Mouse (Mus musculus) liver, embryonic 14.5 days (tissue): ENCODE measurements around the gene Gm11034. TPM values are rescaled to one million over a fixed set of nuclear protein-coding genes. Genes with fewer than 3 reads are reported as not detected.
A peak's percentile ranks its signal among the peaks of the same experiment; 100 is the strongest.

Experiments
- ATAC-seq: fragments of 200-750 bp; cut with Nextera tagmentation; 2 replicates; pipeline ENCODE4 v1.8.0; 2017; ENCODE audit warnings: moderate number of reproducible peaks, mild to moderate bottlenecking, moderate library complexity; ENCODE audit not compliant: insufficient read depth
- DNase-seq, 3 experiments: peaks; one replicate each; pipeline ENCODE4 v3.0.0-alpha.2; 2012 to 2013; ENCODE audit warnings: low read depth in 3 of 3, low spot score in 3 of 3
- H3K27ac ChIP-seq: fragments of 300-500 bp; sonication (generic); 2 replicates; pipeline ENCODE4 v1.5.1; 2014; ENCODE audit warnings: moderate library complexity, mild to moderate bottlenecking, control low read depth, inconsistent platforms
- H3K27me3 ChIP-seq: fragments of 300-500 bp; sonication (generic); 2 replicates; pipeline ENCODE4 v1.6.1; 2014; ENCODE audit warnings: mild to moderate bottlenecking, low read length, moderate library complexity; ENCODE audit not compliant: control insufficient read depth, insufficient read depth
- H3K36me3 ChIP-seq: fragments of 300-500 bp; sonication (generic); replicated peaks from 2 replicates; pipeline ENCODE4 v1.6.1; 2014; ENCODE audit warnings: low read depth; ENCODE audit not compliant: control insufficient read depth, insufficient read depth
- H3K4me1 ChIP-seq, 2 experiments: fragments of 200-500 bp in 1 of 2; fragments of 300-500 bp in 1 of 2; sonication (generic) in 1 of 2; replicated peaks; 2 replicates each; pipeline ENCODE4 v1.6.1; 2012 to 2014; ENCODE audit warnings: antibody characterized with exemption in 1 of 2, inconsistent platforms in 1 of 2, low read length in 1 of 2; ENCODE audit not compliant: control insufficient read depth in 2 of 2, insufficient read depth in 2 of 2
- H3K4me2 ChIP-seq: fragments of 300-500 bp; sonication (generic); 2 replicates; pipeline ENCODE4 v1.6.1; 2014; ENCODE audit warnings: low read depth, mild to moderate bottlenecking, control low read depth, moderate library complexity
- H3K4me3 ChIP-seq, 2 experiments: fragments of 200-500 bp in 1 of 2; fragments of 300-500 bp in 1 of 2; sonication (generic) in 1 of 2; 2 replicates each; pipeline ENCODE4 v1.5.1; 2012 to 2014; ENCODE audit warnings: low read depth in 2 of 2, low read length in 2 of 2, mild to moderate bottlenecking in 2 of 2, control low read depth in 1 of 2, inconsistent platforms in 1 of 2, moderate library complexity in 1 of 2; ENCODE audit not compliant: insufficient read depth in 1 of 2
- H3K9ac ChIP-seq: fragments of 300-500 bp; sonication (generic); replicated peaks from 2 replicates; pipeline ENCODE4 v1.6.1; 2014; ENCODE audit warnings: mild to moderate bottlenecking, control low read depth, moderate library complexity
- H3K9me3 ChIP-seq: fragments of 300-500 bp; sonication (generic); 2 replicates; pipeline ENCODE4 v1.6.1; 2016; ENCODE audit warnings: low read length, mixed read lengths; ENCODE audit not compliant: control insufficient read depth
- CTCF ChIP-seq: IDR thresholded peaks from 2 replicates; pipeline ENCODE4 v1.5.1; 2016; ENCODE audit warnings: antibody characterized with exemption, low read depth, control low read depth
- EP300 ChIP-seq: IDR thresholded peaks from 2 replicates; pipeline ENCODE4 v1.6.1; 2016; ENCODE audit warnings: antibody characterized with exemption, low read depth
- WGBS: fragments of 180-500 bp; shearing (Covaris S2); extraction: QIAGEN DNeasy Blood & Tissue Kit; methylation state at CpG from one replicate; pipeline ENCODE4 v1.1.7; 2014; ENCODE audit not compliant: insufficient replicate concordance; 5-methylcytosine and 5-hydroxymethylcytosine counted together
- polyA plus RNA-seq, 2 experiments: library from polyadenylated mRNA; depleted of rRNA in 1 of 2; stranded (reverse) in 1 of 2; unstranded in 1 of 2; fragments of >200 nt; fragmentation: Nextera tagmentation in 1 of 2; extraction: Ambion mirVana in 1 of 2; gene quantifications; 2 replicates each; pipeline versions ENCODE4 v1.2.1 to v1.2.3; 2012 to 2014

The Gm11034 gene
- polyA plus RNA-seq, 2 experiments: not detected

DNA sequence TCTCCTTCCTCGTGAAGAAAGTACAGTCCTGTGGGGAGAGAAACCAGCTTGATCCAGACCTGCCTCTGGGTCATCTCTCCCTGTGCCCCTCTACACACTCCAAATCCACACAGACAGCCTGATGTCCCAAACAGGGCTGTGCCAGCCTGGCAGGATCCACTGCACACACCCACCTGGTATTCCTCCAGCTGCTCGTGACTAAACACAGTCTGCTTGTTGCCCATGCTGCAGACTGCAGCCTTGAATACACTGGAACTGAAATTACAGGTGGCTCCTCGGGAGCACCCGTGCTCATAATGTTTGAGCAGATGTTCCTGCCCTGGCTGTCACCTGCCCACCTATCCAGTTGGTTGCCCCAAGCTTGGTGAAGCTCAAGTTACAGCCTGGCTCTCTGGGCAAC lies 685 bp downstream of the Gm11034 start, which contains the start of gene Cib3:
Gene Cib3 (minus strand): TSS at position 87 of the 400 bp plus-strand sequence.
- H3K4me3 ChIP-seq: no peak within 1 kb of the TSS
- no peaks in the 10 kb centered on the region for H3K9me3 ChIP-seq
- ATAC-seq (no peak), DNase-seq (no peak)
- peaks cover 0 to 2% of the 10 kb centered on the region in 2 experiments; a peak in 2 of 4 replicates for H3K4me1 ChIP-seq
- H3K4me2 ChIP-seq: no peak within 1 kb of the TSS
- no peak within 1 kb of the TSS for H3K27ac ChIP-seq
- no peaks in the 10 kb centered on the region for H3K36me3 ChIP-seq
- no peak within 1 kb of the TSS for H3K9ac ChIP-seq
- TF ChIP-seq EP300 (no peak), CTCF (no peak)
- no peaks in the 10 kb centered on the region for H3K27me3 ChIP-seq
- 40% methylated on average over 4 of the region's 4 CpGs for WGBS

GRCm38 (mm10) chr8:72211846-72212245 lies 1.6 kb downstream of the Gm11034 start:
- 70% methylated on average over 1 of the region's 1 CpGs for WGBS
- H3K27ac ChIP-seq: no peak overlapping the region
- no peak overlapping the region for H3K9ac ChIP-seq
- H3K4me3 ChIP-seq: no peak overlapping the region
- H3K4me2 ChIP-seq: no peak overlapping the region
- DNase-seq (no peak), ATAC-seq (no peak)
- H3K36me3 ChIP-seq: no peaks in the 10 kb centered on the region
- peaks cover 0 to 1% of the 10 kb centered on the region in 2 experiments; a peak in 2 of 4 replicates for H3K4me1 ChIP-seq
- H3K9me3 ChIP-seq: no peaks in the 10 kb centered on the region
- TF ChIP-seq EP300: no peak
- no peak for TF ChIP-seq CTCF
- H3K27me3 ChIP-seq: no peaks in the 10 kb centered on the region

- H3K27ac ChIP-seq: no peak overlapping the region
- DNase-seq: no peak
- H3K36me3 ChIP-seq: no peaks in the 10 kb centered on the region
- no peak overlapping the region for H3K4me3 ChIP-seq
- H3K9me3 ChIP-seq: no peaks in the 10 kb centered on the region
- no peak for ATAC-seq
- H3K27me3 ChIP-seq: no peaks in the 10 kb centered on the region
- no peak overlapping the region for H3K4me2 ChIP-seq
- TF ChIP-seq EP300: no peak
- 0 out of 2 replicates have a peak, but pooled peaks have one; percentile 25 for TF ChIP-seq CTCF
- no peak overlapping the region for H3K9ac ChIP-seq
- WGBS: 26% methylated on average over 2 of the region's 2 CpGs
- no peaks in the 10 kb centered on the region for H3K4me1 ChIP-seq
Observed at GRCm38 (mm10) chr8:72210710-72211109, 2.7 kb downstream of the Gm11034 start.

DNA sequence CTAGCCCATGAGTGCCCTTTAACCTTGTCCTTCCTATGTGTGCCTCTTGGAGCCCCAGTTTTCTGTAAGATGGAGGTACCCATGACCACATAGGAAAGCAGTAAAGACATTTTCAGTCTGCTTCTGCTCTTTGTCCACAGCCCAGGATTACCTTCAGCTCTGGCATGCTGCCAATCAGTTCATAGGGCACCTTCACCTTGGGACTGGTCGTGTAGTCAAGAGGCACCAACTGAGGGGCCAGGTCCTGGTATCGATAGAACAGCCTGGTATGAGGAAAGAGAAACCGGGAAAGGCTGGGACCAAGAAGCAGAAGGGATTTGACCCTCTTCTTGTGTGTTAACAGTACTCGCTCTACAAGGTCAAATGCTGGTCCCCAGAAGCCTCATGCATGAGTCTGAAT lies 3.2 kb downstream of the Gm11034 start:
- Histone ChIP-seq H3K4me1 (no peaks in the 10 kb centered on the region), H3K9me3 (no peaks in the 10 kb centered on the region), H3K4me2 (no peak overlapping the region), H3K27me3 (no peaks in the 10 kb centered on the region), H3K27ac (no peak overlapping the region), H3K4me3 (no peak overlapping the region), H3K9ac (no peak overlapping the region), H3K36me3 (no peaks in the 10 kb centered on the region)
- DNase-seq (no peak), ATAC-seq (no peak)
- TF ChIP-seq CTCF (no peak), EP300 (no peak)
- WGBS: 60% methylated on average over 4 of the region's 4 CpGs

DNA sequence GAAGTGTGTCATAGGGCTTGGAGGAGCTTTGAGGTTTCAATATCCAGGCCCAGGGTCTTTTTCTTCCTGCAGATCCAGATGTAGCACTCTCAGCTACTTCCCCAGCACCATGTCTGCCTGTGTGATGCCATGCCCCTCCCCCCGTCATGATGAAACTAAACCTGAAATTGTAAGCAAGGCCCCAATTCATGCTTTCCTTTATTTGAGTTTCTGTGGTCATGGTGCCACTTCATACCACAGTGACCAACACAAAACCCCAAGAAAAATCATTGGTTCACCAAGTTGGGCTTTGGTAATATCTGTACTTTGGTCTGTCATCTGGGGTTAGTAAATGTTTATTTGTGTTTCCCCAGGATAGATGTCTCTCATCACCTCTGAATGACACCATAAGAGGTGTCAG lies 4.9 kb downstream of the Gm11034 start:
- TF ChIP-seq EP300 (no peak), CTCF (no peak)

More for the DNA sequence above, 4.9 kb downstream of the Gm11034 start:
- no peak for DNase-seq
- no peaks in the 10 kb centered on the region for H3K36me3 ChIP-seq
- no peak overlapping the region for H3K4me2 ChIP-seq
- H3K9ac ChIP-seq: no peak overlapping the region
- no peak overlapping the region for H3K27ac ChIP-seq
- H3K27me3 ChIP-seq: no peaks in the 10 kb centered on the region
- no peak overlapping the region for H3K4me3 ChIP-seq
- ATAC-seq: no peak
- WGBS: 44% methylated on average over 1 of the region's 1 CpGs
- H3K9me3 ChIP-seq: no peaks in the 10 kb centered on the region
- no peaks in the 10 kb centered on the region for H3K4me1 ChIP-seq
